Mouse (Mus musculus): Measurements from ENCODE around the gene Dpp7. TPM values are rescaled to one million over a fixed set of nuclear protein-coding genes. Genes with fewer than 3 reads are reported as not detected.

Dpp7 gene
- polyA plus RNA-seq, 1 experiment from 2014 or later = 21.5 TPM

DNA sequence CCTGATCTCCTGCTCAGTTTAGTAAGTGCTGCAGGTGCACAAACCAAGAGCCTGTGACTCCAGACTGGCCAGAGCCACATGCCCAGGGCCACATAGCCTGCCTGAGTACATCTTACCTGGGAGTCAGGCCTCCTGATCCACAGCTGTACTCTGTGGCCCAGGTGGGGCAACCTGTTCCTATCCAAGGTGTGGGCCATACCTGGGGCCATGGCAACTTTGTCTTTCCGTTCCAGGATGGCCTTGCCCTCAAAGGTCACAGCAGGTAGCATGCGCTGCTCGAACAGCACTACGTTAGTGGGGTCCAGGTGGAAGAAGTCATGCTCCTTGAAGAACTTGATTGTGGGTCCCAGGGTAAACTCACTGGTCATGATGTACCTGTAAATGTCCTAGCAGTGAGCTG is 8.2 kb upstream of the Dpp7 start:
- Histone ChIP-seq H3K27ac (no peak overlapping the region), H3K27me3 (replicated peaks) (0 out of 2 replicates have a peak, but pooled peaks cover 7% of the 10 kb centered on the region), H3K36me3 (no peaks in the 10 kb centered on the region), H3K4me1 (peaks cover 20% of the 10 kb centered on the region), H3K9me3 (no peaks in the 10 kb centered on the region), H3K4me2 (peak overlapping the region; percentile 97), H3K9ac (no peak overlapping the region), H3K4me3 (replicated peaks) (peak overlapping the region; percentile 66)
- no peak for ATAC-seq (ENCODE audit: insufficient read depth, low FRiP score, low read depth)
- WGBS = 87% methylated on average over 4 of the region's 4 CpGs

DNA sequence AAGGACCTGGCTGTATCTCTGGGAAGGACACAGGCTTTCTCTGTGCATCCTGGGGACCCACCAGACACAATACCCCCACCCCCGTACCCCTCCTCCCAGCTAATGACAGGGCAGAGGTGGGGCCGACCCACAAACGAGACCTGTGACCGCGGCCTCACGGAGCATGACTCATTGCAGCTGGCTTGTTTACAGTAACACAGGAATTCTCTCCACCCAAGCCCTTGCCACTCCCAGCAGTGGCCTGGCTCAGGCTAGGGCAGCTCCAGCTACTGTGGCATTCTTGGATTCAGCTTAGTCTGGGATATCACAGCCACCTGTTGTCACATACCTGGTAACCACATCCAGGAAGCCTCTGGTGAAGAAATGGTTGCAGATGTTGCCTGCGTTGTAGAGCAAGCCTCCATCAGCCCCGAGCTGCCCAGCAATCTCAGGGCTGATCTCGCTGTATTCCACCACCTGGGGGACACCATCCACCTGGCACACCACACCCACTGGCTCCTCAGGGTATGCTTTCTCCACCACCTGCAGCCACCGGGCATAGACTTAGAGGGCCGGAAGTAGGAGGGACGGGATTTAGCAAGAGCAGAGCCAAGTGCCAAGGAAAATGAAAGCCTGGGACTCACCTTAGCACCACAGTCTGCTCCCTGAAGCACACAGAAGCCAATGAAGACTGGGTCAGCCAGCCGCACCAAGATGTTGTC is 7.5 kb upstream of the Dpp7 start:
- H3K36me3 ChIP-seq = no peaks in the 10 kb centered on the region
- H3K4me2 ChIP-seq = peak overlapping the region; percentile 97
- H3K27me3 ChIP-seq (replicated peaks) = 0 out of 2 replicates have a peak, but pooled peaks cover 7% of the 10 kb centered on the region
- peak overlapping the region; percentile 57; the same call in 1 of the 2 replicates for H3K27ac ChIP-seq
- peaks cover 20% of the 10 kb centered on the region for H3K4me1 ChIP-seq
- ATAC-seq (ENCODE audit: insufficient read depth, low FRiP score, low read depth) = peak; percentile 55
- WGBS = 42% methylated on average over 13 of the region's 13 CpGs
- H3K4me3 ChIP-seq (replicated peaks) = peak overlapping the region; percentile 66; the same call in 1 of the 2 replicates
- H3K9ac ChIP-seq = no peak overlapping the region
- H3K9me3 ChIP-seq = no peaks in the 10 kb centered on the region

DNA sequence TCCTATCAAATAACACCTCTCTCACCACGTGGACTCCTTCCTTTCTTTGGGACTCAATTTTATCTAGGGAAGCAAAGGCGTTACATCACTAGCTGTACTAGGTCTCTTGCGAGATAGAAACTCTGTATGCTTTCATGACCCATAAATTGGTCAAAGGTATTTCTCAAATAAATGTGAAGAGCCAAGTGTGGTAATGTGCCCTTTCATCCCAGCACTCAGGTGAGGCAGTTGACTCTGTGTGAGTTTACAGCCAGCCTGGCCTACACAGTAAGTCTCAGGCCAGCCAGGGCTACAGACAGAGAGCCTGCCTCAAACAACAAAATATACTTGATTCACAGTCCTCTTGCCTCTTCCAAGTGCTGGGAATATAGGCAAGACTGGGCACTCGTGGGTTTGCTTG is 3.7 kb upstream of the Dpp7 start:
- Histone ChIP-seq H3K9ac (no peak overlapping the region), H3K27me3 (replicated peaks) (0 out of 2 replicates have a peak, but pooled peaks cover 7% of the 10 kb centered on the region), H3K4me2 (no peak overlapping the region), H3K9me3 (no peaks in the 10 kb centered on the region), H3K4me3 (replicated peaks) (no peak overlapping the region), H3K36me3 (no peaks in the 10 kb centered on the region), H3K27ac (no peak overlapping the region), H3K4me1 (peaks cover 34% of the 10 kb centered on the region)
- 79% methylated on average over 4 of the region's 4 CpGs for WGBS
- no peak for ATAC-seq (ENCODE audit: insufficient read depth, low FRiP score, low read depth)

DNA sequence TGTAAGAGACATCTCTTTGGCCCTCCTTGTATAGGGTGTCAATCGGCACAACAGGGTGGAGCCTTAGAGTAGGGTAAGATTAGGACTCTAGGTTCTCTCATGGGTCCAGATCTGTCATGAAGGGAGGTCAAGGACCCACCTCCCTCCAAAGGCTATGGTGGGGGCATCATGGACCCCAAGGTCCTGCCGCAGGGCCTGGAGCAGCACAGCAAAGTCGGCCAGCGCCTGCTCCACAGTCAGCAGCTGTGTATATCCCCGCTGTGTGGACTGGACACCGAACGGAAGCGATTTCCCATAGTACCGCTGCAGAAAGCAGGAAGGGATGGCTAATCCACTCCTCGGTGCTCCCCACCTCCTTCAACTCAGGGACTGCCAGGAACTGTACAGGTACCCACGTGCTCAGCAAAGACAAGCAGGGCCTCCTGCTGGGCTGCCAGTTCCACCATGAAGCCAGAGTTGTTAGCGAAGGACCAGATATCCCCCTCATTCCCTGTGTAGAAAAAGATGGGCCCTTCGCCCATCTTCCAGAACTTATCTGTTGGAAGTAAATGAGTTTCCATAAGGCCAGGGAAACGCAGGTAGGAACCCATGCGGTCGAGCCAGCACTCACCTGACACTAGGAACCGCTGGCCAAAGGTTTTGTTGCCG is 616 bp downstream of the Dpp7 start:
- WGBS = 35% methylated on average over 18 of the region's 18 CpGs
- H3K27ac ChIP-seq = no peak overlapping the region
- ATAC-seq (ENCODE audit: insufficient read depth, low FRiP score, low read depth) = no peak
- peak overlapping the region; percentile 60; the same call in 1 of the 2 replicates for H3K9ac ChIP-seq
- peaks cover 24% of the 10 kb centered on the region for H3K36me3 ChIP-seq
- H3K4me3 ChIP-seq (replicated peaks) = peak overlapping the region; percentile 54
- H3K9me3 ChIP-seq = no peaks in the 10 kb centered on the region
- peaks cover 18% of the 10 kb centered on the region for H3K4me1 ChIP-seq
- peak overlapping the region; percentile 87 for H3K4me2 ChIP-seq
- H3K27me3 ChIP-seq (replicated peaks) = no peaks in the 10 kb centered on the region

DNA sequence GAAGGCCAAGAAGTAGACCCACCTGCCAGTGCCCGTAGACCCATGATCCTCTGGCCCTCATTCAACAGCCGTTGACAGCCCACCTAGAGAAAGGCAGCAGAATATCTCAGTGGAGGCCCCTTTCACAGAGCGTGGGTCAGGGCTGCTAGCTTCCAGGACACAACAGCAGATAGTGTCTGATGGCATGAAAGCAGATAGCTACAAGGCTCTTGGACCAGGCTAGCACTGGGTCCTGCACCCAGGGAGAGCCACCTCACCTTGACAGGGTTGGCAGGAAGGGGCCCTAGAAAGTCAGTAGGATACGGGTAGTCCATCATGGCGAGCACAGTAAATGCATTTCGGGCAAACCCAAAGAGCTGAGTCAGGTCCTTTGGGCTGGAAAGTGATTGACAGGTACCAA is 1.9 kb downstream of the Dpp7 start:
- Histone ChIP-seq H3K4me3 (replicated peaks) (no peak overlapping the region), H3K27me3 (replicated peaks) (no peaks in the 10 kb centered on the region), H3K4me1 (peaks cover 18% of the 10 kb centered on the region), H3K36me3 (peaks cover 29% of the 10 kb centered on the region), H3K4me2 (no peak overlapping the region), H3K27ac (no peak overlapping the region), H3K9me3 (no peaks in the 10 kb centered on the region), H3K9ac (no peak overlapping the region)
- ATAC-seq (ENCODE audit: insufficient read depth, low FRiP score, low read depth) = no peak
- WGBS = 86% methylated on average over 6 of the region's 6 CpGs

DNA sequence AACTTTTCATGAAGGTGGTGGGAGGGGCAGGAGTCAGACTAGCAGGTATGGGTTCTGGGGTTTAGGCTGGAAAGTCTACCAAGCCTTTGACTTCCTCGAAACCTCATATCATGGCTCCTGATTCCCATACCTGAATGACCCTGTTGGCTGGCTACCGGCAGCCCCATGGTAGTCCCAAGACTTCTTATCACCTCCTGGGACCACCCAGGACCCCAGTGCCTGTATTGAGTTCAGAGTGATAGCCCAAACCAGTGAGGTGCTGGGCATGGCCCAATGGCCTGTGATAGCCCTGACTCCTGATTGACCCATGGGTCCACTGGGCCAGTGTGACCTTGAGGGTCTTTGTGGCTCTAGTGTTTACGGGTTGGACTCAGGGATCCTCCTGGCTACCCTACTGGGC is 5.5 kb downstream of the Dpp7 start:
- WGBS = 91% methylated on average over 3 of the region's 3 CpGs
- H3K36me3 ChIP-seq = peaks cover 56% of the 10 kb centered on the region
- ATAC-seq (ENCODE audit: insufficient read depth, low FRiP score, low read depth) = no peak

DNA sequence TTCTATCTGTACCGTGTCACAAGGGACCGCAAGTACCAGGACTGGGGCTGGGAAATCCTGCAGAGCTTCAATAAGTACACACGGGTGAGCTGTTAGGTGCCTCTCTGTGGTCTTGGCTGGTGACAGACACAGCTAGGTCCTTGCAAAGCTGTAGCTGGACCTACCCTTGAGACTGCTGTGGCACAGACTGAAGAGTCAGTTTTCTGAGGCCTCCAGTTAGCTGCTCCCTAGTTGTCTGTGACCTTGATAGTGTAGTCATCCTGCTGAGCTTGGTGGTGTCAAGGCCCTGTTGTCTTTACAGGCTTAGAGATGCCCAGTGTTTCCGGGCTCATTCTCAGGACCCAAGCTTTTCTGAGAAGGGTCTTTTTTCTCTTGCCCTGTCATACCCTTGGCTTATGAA is 6.7 kb downstream of the Dpp7 start:
- H3K4me2 ChIP-seq = no peak overlapping the region
- no peaks in the 10 kb centered on the region for H3K9me3 ChIP-seq
- no peak overlapping the region for H3K27ac ChIP-seq
- ATAC-seq (ENCODE audit: insufficient read depth, low FRiP score, low read depth) = no peak
- no peaks in the 10 kb centered on the region for H3K4me1 ChIP-seq
- no peak overlapping the region for H3K9ac ChIP-seq
- H3K27me3 ChIP-seq (replicated peaks) = no peaks in the 10 kb centered on the region
- peaks cover 68% of the 10 kb centered on the region for H3K36me3 ChIP-seq
- H3K4me3 ChIP-seq (replicated peaks) = no peak overlapping the region
- WGBS = 91% methylated on average over 4 of the region's 4 CpGs

More for the DNA sequence above, 5.5 kb downstream of the Dpp7 start:
- Histone ChIP-seq H3K4me1 (peaks cover 6% of the 10 kb centered on the region), H3K27me3 (replicated peaks) (no peaks in the 10 kb centered on the region), H3K9ac (no peak overlapping the region), H3K4me2 (no peak overlapping the region), H3K4me3 (replicated peaks) (no peak overlapping the region), H3K27ac (no peak overlapping the region), H3K9me3 (no peaks in the 10 kb centered on the region)

DNA sequence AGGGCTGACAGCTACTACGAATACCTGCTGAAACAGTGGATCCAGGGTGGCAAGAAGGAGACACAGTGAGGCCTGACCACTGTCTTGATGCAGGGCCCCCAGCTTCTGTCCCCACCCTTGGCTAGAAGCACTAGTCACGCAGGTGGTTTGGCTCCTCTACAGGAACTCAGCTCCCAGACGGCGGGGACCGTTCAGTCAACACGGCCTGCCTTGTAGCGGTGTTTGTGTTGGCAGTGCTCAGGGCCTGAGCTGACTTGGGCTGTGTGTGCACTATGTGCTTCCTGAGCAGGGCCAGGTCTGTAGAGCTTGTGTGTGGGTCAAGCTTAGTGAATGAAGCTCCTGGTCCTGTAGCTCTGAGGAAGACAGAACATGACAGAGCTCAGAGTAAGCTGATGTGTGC is 8.0 kb downstream of the Dpp7 start:
- no peaks in the 10 kb centered on the region for H3K4me1 ChIP-seq
- no peaks in the 10 kb centered on the region for H3K9me3 ChIP-seq
- ATAC-seq (ENCODE audit: insufficient read depth, low FRiP score, low read depth) = no peak
- no peaks in the 10 kb centered on the region for H3K27me3 ChIP-seq (replicated peaks)
- WGBS = 94% methylated on average over 7 of the region's 7 CpGs
- H3K4me2 ChIP-seq = no peak overlapping the region
- H3K36me3 ChIP-seq = peaks cover 77% of the 10 kb centered on the region
- no peak overlapping the region for H3K9ac ChIP-seq
- no peak overlapping the region for H3K27ac ChIP-seq
- H3K4me3 ChIP-seq (replicated peaks) = no peak overlapping the region

DNA sequence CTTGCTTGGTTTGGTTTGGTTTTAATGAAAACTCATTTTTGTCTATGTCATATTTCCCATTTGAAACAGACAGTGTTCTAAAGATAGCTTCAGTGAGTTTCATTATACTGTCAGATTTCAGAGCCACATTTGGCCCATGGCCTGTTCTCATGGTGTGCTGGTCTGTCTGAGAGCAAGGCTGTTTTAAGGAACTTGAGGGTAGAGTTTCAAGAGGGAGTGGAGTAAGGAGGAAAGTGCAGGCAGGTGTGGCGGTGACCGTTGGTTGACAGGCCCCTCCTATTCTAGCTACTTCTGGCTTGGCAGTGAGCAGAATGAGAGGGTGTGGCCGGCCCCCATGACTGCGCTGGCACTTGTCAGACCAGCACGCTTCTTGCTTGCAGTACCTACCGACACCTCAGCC is 17.9 kb downstream of the Dpp7 start:
- ATAC-seq (ENCODE audit: insufficient read depth, low FRiP score, low read depth) = no peak
- WGBS = 90% methylated on average over 6 of the region's 6 CpGs
- no peak overlapping the region for H3K9ac ChIP-seq
- H3K9me3 ChIP-seq = no peaks in the 10 kb centered on the region
- H3K4me2 ChIP-seq = no peak overlapping the region
- peaks cover 9% of the 10 kb centered on the region; the same call in 1 of the 2 replicates for H3K4me1 ChIP-seq
- no peak overlapping the region for H3K27ac ChIP-seq
- H3K4me3 ChIP-seq (replicated peaks) = no peak overlapping the region
- H3K27me3 ChIP-seq (replicated peaks) = no peaks in the 10 kb centered on the region
- H3K36me3 ChIP-seq = peaks cover 66% of the 10 kb centered on the region

DNA sequence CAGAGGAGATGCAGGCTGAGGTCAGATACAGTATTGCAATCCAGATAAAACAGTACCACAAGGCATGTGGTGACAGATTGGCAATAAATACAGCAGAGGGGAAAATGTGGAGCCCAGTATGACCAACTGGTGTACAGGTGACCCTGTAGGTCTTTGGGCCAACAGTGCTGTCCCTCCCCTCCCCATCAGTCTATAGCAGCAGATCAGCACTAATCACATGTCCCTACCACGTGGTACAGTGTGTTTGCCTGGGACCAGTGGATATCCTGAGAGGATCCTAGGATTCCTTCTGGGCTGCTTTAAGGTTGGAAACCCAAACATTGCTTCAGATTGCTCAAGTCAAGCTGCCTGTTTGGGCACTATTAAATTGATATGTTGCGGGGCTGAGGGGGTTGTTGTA is 22.6 kb downstream of the Dpp7 start:
- H3K4me3 ChIP-seq (replicated peaks) = peak overlapping the region; percentile 73
- 74% methylated on average over 2 of the region's 2 CpGs for WGBS
- ATAC-seq (ENCODE audit: insufficient read depth, low FRiP score, low read depth) = no peak
- H3K27me3 ChIP-seq (replicated peaks) = no peaks in the 10 kb centered on the region
- H3K9ac ChIP-seq = peak overlapping the region; percentile 62; the same call in 1 of the 2 replicates
- peak overlapping the region; percentile 69 for H3K4me2 ChIP-seq
- peaks cover 40% of the 10 kb centered on the region for H3K36me3 ChIP-seq
- peaks cover 12% of the 10 kb centered on the region; the same call in 1 of the 2 replicates for H3K4me1 ChIP-seq
- no peak overlapping the region for H3K27ac ChIP-seq
- H3K9me3 ChIP-seq = no peaks in the 10 kb centered on the region

DNA sequence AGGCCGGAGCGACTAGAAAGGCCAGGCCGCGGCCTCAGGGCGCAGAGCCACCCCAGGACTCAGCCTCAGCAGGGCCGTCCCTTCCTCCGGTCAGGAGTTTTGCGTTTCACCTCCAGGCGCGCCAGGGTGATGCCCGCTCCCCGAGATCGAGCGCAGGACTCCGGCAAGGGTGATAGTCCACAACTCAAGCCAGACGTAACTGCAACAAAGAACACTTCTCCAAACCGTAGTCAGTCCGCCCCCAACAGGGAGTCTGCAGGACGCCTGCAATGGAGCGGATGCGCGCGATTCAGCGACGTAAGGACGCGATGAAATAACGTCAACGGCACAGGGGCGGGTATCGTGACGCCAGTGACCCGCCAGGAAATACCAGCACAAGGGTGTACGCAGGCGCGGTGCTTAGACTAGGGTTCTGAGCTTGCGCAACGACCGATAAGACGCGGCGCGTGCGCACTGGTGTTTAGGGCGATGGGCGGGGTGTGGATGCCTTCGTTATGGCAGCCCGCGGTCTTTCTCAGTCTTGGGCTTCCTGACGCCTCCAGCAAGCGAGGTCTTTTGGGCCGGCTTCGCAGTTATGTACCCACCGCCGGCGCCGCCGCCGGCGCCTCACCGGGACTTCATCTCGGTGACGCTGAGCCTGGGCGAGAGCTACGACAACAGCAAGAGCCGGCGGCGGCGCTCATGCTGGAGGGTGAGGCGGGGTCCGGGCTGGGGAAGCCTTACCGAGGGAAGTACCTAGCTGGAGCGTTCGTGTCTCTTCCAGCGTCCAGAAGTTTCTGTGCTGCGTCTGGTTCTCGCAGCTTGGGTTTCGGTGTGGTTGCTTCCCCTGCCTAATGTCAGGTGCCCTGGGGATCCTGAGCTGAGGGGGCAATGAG is 23.6 kb downstream of the Dpp7 start, which contains the start of gene Man1b1:
Gene Man1b1 (plus strand): TSS at position 53 of the 875 bp plus-strand sequence.
- Histone ChIP-seq H3K4me1 (peaks cover 12% of the 10 kb centered on the region; the same call in 1 of the 2 replicates), H3K9ac (peak within 1 kb of the TSS; percentile 68), H3K27ac (peak within 1 kb of the TSS; percentile 82), H3K36me3 (peaks cover 33% of the 10 kb centered on the region), H3K4me2 (peak within 1 kb of the TSS; percentile 69), H3K27me3 (replicated peaks) (no peaks in the 10 kb centered on the region), H3K9me3 (no peaks in the 10 kb centered on the region), H3K4me3 (replicated peaks) (peak within 1 kb of the TSS; percentile 73)
- WGBS = under 1% methylated on average over 78 of the region's 78 CpGs
- peak; percentile 97 for ATAC-seq (ENCODE audit: insufficient read depth, low FRiP score, low read depth)
